In genomic region chr10:81568381-81569191, GRCm38 (mm10) we compare ENCODE assay signal across 9 mouse cellular contexts. TPM values are rescaled to one million over a fixed set of nuclear protein-coding genes. Genes with fewer than 3 reads are reported as not detected.
DNase-seq lines count a peak whose midpoint lies in the region; ATAC-seq and TF ChIP-seq lines count a peak whose summit lies in the region.
"Had no signal": no experiment of that assay in that cellular context is flagged by ENCODE, and none has a peak within 500 bp of the region (broad histone marks: within the 10 kb centered on the region; RNA-seq: fewer than 3 reads in every experiment).

No protein-coding gene starts in this region.

- no peaks in the 10 kb centered on the region for H3K27me3 ChIP-seq in heart, postnatal 0 days (ENCODE audit: control insufficient read depth, insufficient read depth, low read length)

- H3K4me2 ChIP-seq in heart, postnatal 0 days (ENCODE audit: low read depth, low read length): no peak overlapping the region; the same call in 1 of the 2 replicates

- peak overlapping the region; percentile 75 for H3K27ac ChIP-seq in heart, postnatal 0 days (ENCODE audit: low read depth)
- H3K27ac ChIP-seq: macrophage had no signal

- TF ChIP-seq EP300 in heart, postnatal 0 days (IDR thresholded peaks at IDR 0.05; ENCODE audit: low read depth): no peak

- H3K9me3 ChIP-seq in heart, postnatal 0 days (replicated peaks; ENCODE audit: control insufficient read depth, low read length): no peaks in the 10 kb centered on the region

- H3K9ac ChIP-seq in heart, postnatal 0 days (replicated peaks; ENCODE audit: low read depth, low read length): no peak overlapping the region

- ATAC-seq in heart, postnatal 0 days (ENCODE audit: insufficient read depth, low read depth): 0 out of 2 replicates have a peak, but pooled peaks have one; percentile 14
- ATAC-seq in frontal cortex, adult (ENCODE audit: low TSS enrichment): no peak

- peak; percentile 82 for DNase-seq in ovary, postnatal 36 days (ENCODE audit: low spot score)
- no peak for DNase-seq in ovary, postnatal 10 days (ENCODE audit: low spot score)
- peak; percentile 74 for DNase-seq in heart, postnatal 0 days (ENCODE audit: low spot score)
- DNase-seq in kidney, postnatal 4 days: peak; percentile 82 to 90
- peak; percentile 47 for DNase-seq in neural tube, embryonic 10.5 days (ENCODE audit: extremely low spot score, low spot score)
- no peak for DNase-seq in layer of hippocampus, adult 11-12 months (ENCODE audit: low spot score)
- DNase-seq in spleen, adult 12 weeks (ENCODE audit: low spot score): no peak

- no peak for TF ChIP-seq CTCF in heart, postnatal 0 days (IDR thresholded peaks at IDR 0.05; ENCODE audit: low read depth)

- no peak overlapping the region for H3K4me3 ChIP-seq in heart, postnatal 0 days (ENCODE audit: low read depth, low read length)

- 13% methylated on average over 16 of the region's 16 CpGs for whole genome bisulfite sequencing in heart, postnatal 0 days

- H3K36me3 ChIP-seq in heart, postnatal 0 days (replicated peaks; ENCODE audit: control insufficient read depth, insufficient read depth, low read length): peaks cover 28% of the 10 kb centered on the region

- H3K4me1 ChIP-seq in heart, postnatal 0 days (ENCODE audit: control insufficient read depth, insufficient read depth): peaks cover 34% of the 10 kb centered on the region

RNA-seq across cellular contexts. Expression of gene Tle2, which starts 5.8 kb away (rescaled TPM):
- total RNA-seq in heart, postnatal 0 days (2014; rRNA removed; ENCODE audit: low replicate concordance): 6.8 and 10.4 TPM in 2 replicates
- polyA plus RNA-seq in heart, postnatal 0 days (2015; fragmentation: Nextera tagmentation; extraction: Ambion mirVana): 11.1 and 11.9 TPM in 2 replicates

RNA-seq across cellular contexts. Expression of gene Aes, which starts 9.3 kb away (rescaled TPM):
- total RNA-seq in heart, postnatal 0 days (2014; rRNA removed; ENCODE audit: low replicate concordance): 851 and 870 TPM in 2 replicates
- polyA plus RNA-seq in heart, postnatal 0 days (2015; fragmentation: Nextera tagmentation; extraction: Ambion mirVana): 765 and 767 TPM in 2 replicates

RNA-seq across cellular contexts. Expression of gene Gna11, which starts 23.6 kb away (rescaled TPM):
- total RNA-seq in heart, postnatal 0 days (2014; rRNA removed; ENCODE audit: low replicate concordance): 68.2 and 83.9 TPM in 2 replicates
- polyA plus RNA-seq in heart, postnatal 0 days (2015; fragmentation: Nextera tagmentation; extraction: Ambion mirVana): 50.1 and 52.4 TPM in 2 replicates

RNA-seq across cellular contexts. Expression of gene Tle6, which starts 32.3 kb away (rescaled TPM):
- total RNA-seq in heart, postnatal 0 days (2014; rRNA removed; ENCODE audit: low replicate concordance): 18.6 and 41.4 TPM in 2 replicates
- 19.3 and 23.1 TPM in 2 replicates for polyA plus RNA-seq in heart, postnatal 0 days (2015; fragmentation: Nextera tagmentation; extraction: Ambion mirVana)

RNA-seq across cellular contexts. Expression of gene BC025920, which starts 37.5 kb away (rescaled TPM):
- total RNA-seq in heart, postnatal 0 days (2014; rRNA removed; ENCODE audit: low replicate concordance): 1.7 and 2.7 TPM in 2 replicates
- polyA plus RNA-seq in heart, postnatal 0 days (2015; fragmentation: Nextera tagmentation; extraction: Ambion mirVana): 0.38 and 0.44 TPM in 2 replicates

Comparison
In these comparisons a context has a peak if more than half of its experiments do, and no peak if none do; other contexts are left out.
1. DNase-seq: peak in ovary, postnatal 36 days (single experiment), heart, postnatal 0 days (single experiment), kidney, postnatal 4 days (2 of 2) and neural tube, embryonic 10.5 days (single experiment); none in ovary, postnatal 10 days (single experiment), layer of hippocampus, adult 11-12 months (single experiment) and spleen, adult 12 weeks (single experiment).